Mouse (Mus musculus) layer of hippocampus, adult 11-12 months (tissue): ENCODE data around the gene Mtln.

Source experiments
- DNase-seq: peaks from one replicate; pipeline ENCODE4 v3.0.0; 2022; ENCODE audit warnings: low spot score

Mtln gene

GRCm38 (mm10) chr2:127751849-127752610 lies 40.3 kb downstream of the Mtln start:
- no peak for DNase-seq

DNA sequence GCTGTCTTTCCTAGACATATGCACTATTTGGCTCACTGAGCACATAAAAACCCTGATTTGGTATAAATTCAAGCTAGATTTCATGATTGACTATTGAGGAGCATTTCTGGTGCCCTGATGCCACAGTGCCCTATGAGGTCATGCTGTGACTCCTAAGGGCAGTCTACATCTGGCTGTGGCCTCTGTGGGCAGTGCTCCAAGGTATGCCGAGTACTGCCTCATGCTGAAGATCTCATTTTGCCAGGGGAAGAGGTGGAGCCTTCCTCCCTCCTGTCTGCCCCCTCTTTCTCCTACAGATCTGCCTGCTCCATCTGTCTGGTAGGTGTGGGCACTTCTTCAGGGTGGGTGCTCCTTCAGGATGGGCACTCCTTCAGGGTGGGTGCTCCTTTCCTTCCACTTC lies 42.9 kb downstream of the Mtln start:
- DNase-seq = no peak

DNA sequence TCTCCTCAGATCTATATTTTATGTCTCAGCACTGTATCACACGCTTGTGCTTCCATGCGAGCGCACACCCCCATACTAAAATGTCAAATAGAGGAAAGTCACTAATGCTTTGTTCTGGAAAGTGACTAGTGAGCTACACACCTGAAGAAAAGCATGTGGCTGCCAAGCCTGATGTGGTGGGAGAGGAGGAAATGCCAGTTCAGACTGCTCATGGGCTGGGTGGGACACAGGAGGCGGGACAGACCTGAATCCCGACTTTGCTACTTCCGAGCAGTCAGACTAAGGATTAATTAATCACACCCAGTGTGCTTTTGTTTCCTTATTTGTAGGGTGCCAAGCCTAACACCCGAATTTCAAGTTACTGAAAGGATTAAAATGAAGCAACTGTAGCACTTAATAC lies 44.0 kb downstream of the Mtln start:
- no peak for DNase-seq

GRCm38 (mm10) chr2:127742637-127743036 lies 49.7 kb downstream of the Mtln start:
- no peak for DNase-seq
